Mouse (Mus musculus) olfactory bulb, adult 2 months (tissue): ENCODE measurements around the gene Mfsd12.

Experiments used
- CTCF ChIP-seq: fragments of 200-500 bp; IDR thresholded peaks from 2 replicates; pipeline ENCODE4 v1.5.1; 2012; ENCODE audit warnings: low read depth, mild to moderate bottlenecking, low read length, moderate library complexity; ENCODE audit not compliant: insufficient read depth
- POLR2A ChIP-seq: fragments of 200-500 bp; IDR thresholded peaks from 2 replicates; pipeline ENCODE4 v1.6.1; 2012; ENCODE audit warnings: mild to moderate bottlenecking, low read depth, low read length, moderate library complexity; ENCODE audit not compliant: insufficient read depth

GRCm38 (mm10) chr10:81410981-81411380 lies 53.7 kb downstream of the Mfsd12 start:
- TF ChIP-seq CTCF (no peak), POLR2A (no peak)
